Mouse (Mus musculus): ENCODE data around the gene Icmt. TPM values are rescaled to one million over a fixed set of nuclear protein-coding genes. Genes with fewer than 3 reads are reported as not detected.
A peak's percentile ranks its signal among the peaks of the same experiment; 100 is the strongest.

The Icmt gene
- polyA plus RNA-seq, 1 experiment from 2014 or later = 23.5 TPM

DNA sequence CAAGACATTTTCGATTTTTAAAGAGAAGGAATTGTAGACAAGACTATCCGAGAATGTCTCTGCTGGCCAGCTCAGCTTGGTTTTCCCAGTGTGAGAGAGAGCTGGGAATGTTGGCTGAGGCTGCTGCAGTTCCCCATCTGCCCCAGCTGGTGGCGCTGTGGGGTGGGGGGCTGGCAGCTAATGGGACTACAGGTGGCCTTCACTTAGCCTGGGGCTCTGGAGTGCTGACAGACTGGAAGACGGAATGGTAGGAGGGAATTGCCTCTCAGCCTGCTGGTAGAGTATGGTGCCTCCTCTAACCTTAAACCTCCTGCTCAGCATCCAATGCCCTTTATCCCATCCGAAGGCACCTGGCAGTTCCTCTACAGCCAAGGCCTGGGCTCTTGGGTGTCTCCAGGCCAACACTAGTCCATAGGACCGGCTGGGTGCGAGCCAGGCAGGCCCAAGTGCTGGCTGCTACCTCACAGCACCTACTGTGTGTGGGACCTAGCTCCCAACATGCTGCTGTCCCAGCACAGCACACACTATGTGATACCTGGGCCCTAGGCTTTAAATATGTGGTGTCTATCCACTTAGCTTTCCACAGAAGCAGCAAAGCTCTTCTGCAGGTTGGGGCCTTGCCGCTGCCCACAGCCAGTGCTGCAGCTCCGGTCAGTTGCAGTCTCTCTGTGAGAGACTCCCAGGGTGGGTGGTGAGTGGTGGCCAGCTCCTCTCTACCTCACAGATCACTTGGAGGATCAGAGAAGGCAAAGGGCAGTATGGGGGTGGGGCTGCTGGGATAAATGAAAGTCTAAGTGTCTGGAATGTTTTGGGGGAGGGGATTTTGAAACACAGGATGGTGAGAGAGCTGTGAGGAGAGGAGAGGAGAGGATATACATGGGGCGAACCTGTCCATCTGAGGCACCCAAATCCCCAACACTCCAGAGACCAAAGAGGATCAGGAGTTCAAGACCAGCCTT lies 20.4 kb upstream of the Icmt start:
- H3K27ac ChIP-seq = no peak overlapping the region
- WGBS = 50% methylated on average over 10 of the region's 10 CpGs
- peaks cover 26% of the 10 kb centered on the region for H3K36me3 ChIP-seq
- H3K4me2 ChIP-seq = no peak overlapping the region
- peaks cover 38% of the 10 kb centered on the region for H3K4me1 ChIP-seq
- no peak overlapping the region for H3K4me3 ChIP-seq
- peaks cover 48% of the 10 kb centered on the region for H3K27me3 ChIP-seq
- no peaks in the 10 kb centered on the region for H3K9me3 ChIP-seq
- 0 out of 2 replicates have a peak overlapping the region, but pooled peaks have one; percentile 16 for H3K9ac ChIP-seq
- no peak for ATAC-seq (ENCODE audit: insufficient number of reproducible peaks, insufficient read depth, low FRiP score, low TSS enrichment, low read depth)

DNA sequence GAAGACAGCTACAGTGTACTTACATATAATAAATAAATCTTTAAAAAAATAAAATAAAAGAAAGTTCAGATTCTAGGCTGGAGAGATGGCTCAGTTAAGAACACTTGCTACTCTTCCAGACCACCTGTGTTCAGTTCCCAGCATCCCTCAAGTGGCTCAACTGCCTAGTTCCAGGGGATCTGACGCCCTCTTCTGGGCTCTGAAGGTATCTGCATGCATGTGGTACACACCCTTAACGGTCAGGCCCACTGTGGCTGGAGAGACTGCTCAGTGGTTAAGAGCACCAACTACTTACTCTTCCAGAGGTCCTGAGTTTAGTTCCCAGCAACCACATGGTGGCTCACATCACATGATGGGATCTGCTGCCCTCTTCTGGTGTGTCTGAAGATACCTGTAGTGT lies 19.1 kb upstream of the Icmt start:
- peaks cover 26% of the 10 kb centered on the region for H3K36me3 ChIP-seq
- peaks cover 30% of the 10 kb centered on the region for H3K4me1 ChIP-seq
- H3K4me3 ChIP-seq = no peak overlapping the region
- peaks cover 61% of the 10 kb centered on the region for H3K27me3 ChIP-seq
- no peak for ATAC-seq (ENCODE audit: insufficient number of reproducible peaks, insufficient read depth, low FRiP score, low TSS enrichment, low read depth)
- no peak overlapping the region for H3K9ac ChIP-seq
- no peak overlapping the region for H3K4me2 ChIP-seq
- no peaks in the 10 kb centered on the region for H3K9me3 ChIP-seq
- no peak overlapping the region for H3K27ac ChIP-seq
- WGBS = 62% methylated on average over 2 of the region's 2 CpGs

DNA sequence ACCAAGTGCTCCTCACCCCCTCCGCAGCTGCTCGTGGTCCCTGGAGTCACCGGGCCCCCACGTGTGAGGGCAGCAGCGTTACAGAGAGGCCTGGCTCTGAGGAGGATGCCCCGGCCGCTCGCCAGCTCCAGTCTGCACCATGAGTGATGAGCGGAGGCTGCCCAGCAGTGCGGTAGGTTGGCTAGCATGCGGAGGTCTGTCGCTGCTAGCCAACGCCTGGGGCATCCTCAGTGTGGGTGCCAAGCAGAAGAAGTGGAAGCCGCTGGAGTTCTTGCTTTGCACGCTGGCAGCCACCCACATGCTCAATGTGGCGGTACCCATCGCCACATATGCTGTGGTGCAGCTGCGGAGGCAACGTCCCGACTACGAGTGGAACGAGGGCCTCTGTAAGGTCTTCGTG lies 18.0 kb upstream of the Icmt start:
- Histone ChIP-seq H3K36me3 (peaks cover 26% of the 10 kb centered on the region), H3K4me2 (no peak overlapping the region), H3K4me3 (no peak overlapping the region), H3K4me1 (peaks cover 27% of the 10 kb centered on the region), H3K27ac (no peak overlapping the region), H3K9me3 (no peaks in the 10 kb centered on the region), H3K27me3 (peaks cover 71% of the 10 kb centered on the region), H3K9ac (no peak overlapping the region)
- 89% methylated on average over 23 of the region's 23 CpGs for WGBS
- no peak for ATAC-seq (ENCODE audit: insufficient number of reproducible peaks, insufficient read depth, low FRiP score, low TSS enrichment, low read depth)

DNA sequence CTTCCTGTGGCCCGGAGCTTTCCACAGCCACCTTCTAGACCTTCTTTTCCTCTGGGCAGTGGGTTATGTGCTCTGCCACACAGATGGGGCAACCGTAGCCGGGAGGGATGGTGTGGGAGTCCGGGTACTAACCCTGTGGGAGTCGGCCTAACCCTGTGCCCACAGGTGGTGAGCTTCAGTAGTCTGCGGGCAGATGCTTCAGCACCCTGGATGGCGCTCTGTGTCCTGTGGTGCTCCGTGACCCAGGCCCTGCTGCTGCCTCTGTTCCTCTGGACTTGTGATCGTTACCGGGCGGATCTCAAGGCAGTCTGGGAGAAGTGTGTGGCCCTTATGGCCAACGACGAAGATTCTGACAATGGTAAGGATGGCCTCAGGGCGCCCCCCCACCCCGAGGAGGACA lies 15.4 kb upstream of the Icmt start:
- WGBS = 47% methylated on average over 15 of the region's 15 CpGs
- Histone ChIP-seq H3K9ac (no peak overlapping the region), H3K27me3 (peaks cover 81% of the 10 kb centered on the region), H3K36me3 (peaks cover 26% of the 10 kb centered on the region), H3K4me2 (no peak overlapping the region), H3K9me3 (no peaks in the 10 kb centered on the region), H3K4me3 (no peak overlapping the region), H3K4me1 (peaks cover 18% of the 10 kb centered on the region), H3K27ac (no peak overlapping the region)
- no peak for ATAC-seq (ENCODE audit: insufficient number of reproducible peaks, insufficient read depth, low FRiP score, low TSS enrichment, low read depth)

DNA sequence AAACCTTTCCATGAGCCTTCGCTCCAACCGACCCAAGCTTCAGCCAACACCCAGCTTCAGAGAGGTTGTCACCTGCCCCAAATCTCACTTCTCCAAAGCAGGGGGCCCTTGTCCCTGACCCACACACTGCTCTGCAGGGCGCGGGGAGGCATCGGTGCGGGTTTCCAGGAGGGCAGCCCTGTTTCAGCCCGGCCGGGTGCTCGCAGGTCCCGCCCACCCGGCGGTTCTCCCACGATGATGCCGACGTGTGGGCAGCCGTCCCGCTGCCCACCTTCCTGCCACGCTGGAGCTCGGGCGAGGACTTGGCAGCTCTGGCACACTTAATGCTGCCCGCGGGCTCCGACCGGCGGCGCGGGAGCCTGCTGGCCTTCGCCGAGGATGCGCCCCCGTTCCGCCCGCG lies 14.3 kb upstream of the Icmt start:
- peak overlapping the region; percentile 40 for H3K4me3 ChIP-seq

DNA sequence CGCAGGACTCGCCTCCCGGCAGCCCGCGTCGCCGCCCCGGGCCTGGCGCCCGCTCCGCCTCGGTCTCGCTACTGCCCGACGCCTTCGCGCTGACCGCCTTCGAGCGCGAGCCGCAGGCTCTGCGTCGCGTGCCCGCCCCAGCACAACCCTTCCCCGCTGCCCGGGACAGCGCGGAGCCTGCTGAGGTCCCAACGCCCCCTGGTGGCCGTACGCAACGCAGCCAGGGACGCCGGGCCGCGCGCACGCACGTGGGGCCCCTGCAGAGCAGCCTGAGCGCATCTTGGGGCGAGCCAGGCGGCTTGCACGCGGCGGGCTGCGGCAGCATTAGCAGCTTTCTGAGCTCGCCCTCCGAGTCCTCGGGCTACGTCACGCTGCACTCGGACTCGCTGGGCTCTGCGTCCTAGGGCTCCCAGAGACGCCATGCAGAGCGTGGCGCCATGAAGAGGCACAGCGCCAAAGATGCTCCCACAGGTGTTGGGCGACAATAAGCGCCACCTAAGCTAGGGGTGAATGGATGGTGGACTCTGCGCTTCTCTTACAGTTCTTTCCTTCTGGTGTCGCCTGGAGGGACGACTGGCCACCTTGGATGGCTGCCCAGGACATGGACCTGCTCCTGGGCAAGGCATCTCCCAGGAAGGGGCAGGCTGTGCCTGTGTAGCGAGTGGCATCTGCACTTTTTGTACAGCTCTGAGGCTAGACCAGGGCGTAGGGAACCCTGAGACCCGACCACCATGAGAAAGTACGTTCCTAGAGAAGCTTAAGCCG lies 13.7 kb upstream of the Icmt start:
- peak overlapping the region; percentile 63 for H3K9ac ChIP-seq
- WGBS = 4% methylated on average over 67 of the region's 70 CpGs
- ATAC-seq (ENCODE audit: insufficient number of reproducible peaks, insufficient read depth, low FRiP score, low TSS enrichment, low read depth) = peak; percentile 66

More for the DNA sequence above, 14.3 kb upstream of the Icmt start:
- H3K27ac ChIP-seq = no peak overlapping the region
- H3K4me2 ChIP-seq = peak overlapping the region; percentile 70
- peaks cover 21% of the 10 kb centered on the region for H3K4me1 ChIP-seq
- 0 out of 2 replicates have a peak, but pooled peaks have one; percentile 11 for ATAC-seq (ENCODE audit: insufficient number of reproducible peaks, insufficient read depth, low FRiP score, low TSS enrichment, low read depth)
- peak overlapping the region; percentile 63 for H3K9ac ChIP-seq
- peaks cover 26% of the 10 kb centered on the region for H3K36me3 ChIP-seq
- peaks cover 86% of the 10 kb centered on the region for H3K27me3 ChIP-seq
- no peaks in the 10 kb centered on the region for H3K9me3 ChIP-seq
- WGBS = 15% methylated on average over 34 of the region's 34 CpGs

DNA sequence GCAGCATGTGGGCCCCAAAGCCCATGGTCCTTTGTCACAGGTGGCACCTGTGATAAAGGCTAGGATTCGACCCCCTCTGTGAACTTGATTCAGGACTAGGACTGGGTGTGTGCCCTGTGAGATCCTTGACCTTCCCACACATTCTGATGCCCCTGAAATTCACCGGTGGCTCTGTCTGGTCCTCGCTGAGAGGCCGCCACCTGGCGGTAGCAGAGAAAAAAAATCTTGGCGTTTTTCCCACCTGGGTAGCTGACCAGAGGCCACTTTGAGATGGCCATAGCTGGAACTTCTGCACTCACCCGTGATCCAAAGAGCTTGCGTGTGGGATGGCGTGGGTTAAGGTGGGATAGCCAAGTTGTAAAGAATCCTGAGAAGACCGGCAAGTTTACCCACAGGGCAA lies 11.5 kb upstream of the Icmt start:
- Histone ChIP-seq H3K27ac (no peak overlapping the region), H3K27me3 (peaks cover 96% of the 10 kb centered on the region), H3K4me3 (no peak overlapping the region), H3K9ac (no peak overlapping the region), H3K9me3 (0 out of 2 replicates have a peak, but pooled peaks cover 3% of the 10 kb centered on the region), H3K36me3 (peaks cover 9% of the 10 kb centered on the region), H3K4me1 (peaks cover 30% of the 10 kb centered on the region), H3K4me2 (no peak overlapping the region)
- ATAC-seq (ENCODE audit: insufficient number of reproducible peaks, insufficient read depth, low FRiP score, low TSS enrichment, low read depth) = no peak
- WGBS = 2% methylated on average over 10 of the region's 10 CpGs

More for the DNA sequence above, 13.7 kb upstream of the Icmt start:
- Histone ChIP-seq H3K4me2 (peak overlapping the region; percentile 70), H3K4me1 (peaks cover 21% of the 10 kb centered on the region), H3K36me3 (peaks cover 26% of the 10 kb centered on the region), H3K4me3 (peak overlapping the region; percentile 40), H3K27ac (no peak overlapping the region), H3K9me3 (no peaks in the 10 kb centered on the region), H3K27me3 (peaks cover 92% of the 10 kb centered on the region)

DNA sequence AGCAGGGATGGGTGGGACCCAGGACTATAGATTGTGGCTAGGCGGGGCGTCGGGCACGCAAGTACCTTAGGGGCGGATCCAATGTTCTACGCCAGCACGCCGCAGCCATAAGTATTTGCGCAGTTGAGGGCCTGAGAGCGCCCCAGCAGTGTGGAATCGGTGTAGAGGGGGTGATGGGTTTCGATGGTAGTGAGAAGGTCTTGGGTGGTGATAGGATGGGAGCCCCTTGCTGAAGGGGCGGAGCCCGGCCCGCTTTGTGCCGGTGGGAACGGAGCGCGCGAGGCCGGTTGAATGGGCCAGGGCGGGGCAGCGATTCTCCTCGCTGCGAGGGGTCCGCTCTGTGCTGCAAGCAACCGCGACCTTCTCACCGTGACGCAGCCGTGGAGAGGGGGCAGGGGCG lies 10.8 kb upstream of the Icmt start:
- H3K4me1 ChIP-seq = peaks cover 37% of the 10 kb centered on the region
- 2% methylated on average over 32 of the region's 32 CpGs for WGBS
- H3K4me2 ChIP-seq = peak overlapping the region; percentile 58
- H3K36me3 ChIP-seq = peaks cover 3% of the 10 kb centered on the region; the same call in 1 of the 2 replicates
- H3K27ac ChIP-seq = no peak overlapping the region
- H3K9me3 ChIP-seq = 0 out of 2 replicates have a peak, but pooled peaks cover 3% of the 10 kb centered on the region
- H3K9ac ChIP-seq = no peak overlapping the region
- peak overlapping the region; percentile 32 for H3K4me3 ChIP-seq
- ATAC-seq (ENCODE audit: insufficient number of reproducible peaks, insufficient read depth, low FRiP score, low TSS enrichment, low read depth) = no peak
- H3K27me3 ChIP-seq = peaks cover 96% of the 10 kb centered on the region

DNA sequence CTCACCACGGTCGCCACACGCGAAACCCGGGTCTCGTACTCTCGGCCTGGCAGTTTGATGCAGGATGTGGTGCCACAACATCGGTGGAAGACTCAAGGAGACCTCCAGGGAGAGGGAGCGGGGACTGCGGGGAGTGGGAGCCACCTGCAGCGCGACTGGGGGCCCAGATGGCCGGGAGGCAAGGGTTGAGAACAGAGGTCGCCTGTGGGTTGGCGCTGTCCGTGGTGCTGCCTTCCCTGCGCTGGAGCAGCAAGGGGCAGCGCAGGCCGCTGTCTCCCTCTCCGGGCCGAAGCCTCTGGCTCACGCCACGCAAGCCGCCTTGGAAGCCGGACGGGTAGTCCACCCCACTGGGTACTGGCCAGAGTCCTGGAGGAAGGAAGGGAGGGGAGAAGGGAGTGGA lies 10.1 kb upstream of the Icmt start:
- no peak for ATAC-seq (ENCODE audit: insufficient number of reproducible peaks, insufficient read depth, low FRiP score, low TSS enrichment, low read depth)
- Histone ChIP-seq H3K27me3 (peaks cover 96% of the 10 kb centered on the region), H3K36me3 (no peaks in the 10 kb centered on the region), H3K9me3 (0 out of 2 replicates have a peak, but pooled peaks cover 3% of the 10 kb centered on the region), H3K4me2 (peak overlapping the region; percentile 58), H3K9ac (no peak overlapping the region), H3K4me1 (peaks cover 37% of the 10 kb centered on the region), H3K27ac (no peak overlapping the region), H3K4me3 (peak overlapping the region; percentile 32; the same call in 1 of the 2 replicates)
- 3% methylated on average over 26 of the region's 26 CpGs for whole genome bisulfite sequencing

DNA sequence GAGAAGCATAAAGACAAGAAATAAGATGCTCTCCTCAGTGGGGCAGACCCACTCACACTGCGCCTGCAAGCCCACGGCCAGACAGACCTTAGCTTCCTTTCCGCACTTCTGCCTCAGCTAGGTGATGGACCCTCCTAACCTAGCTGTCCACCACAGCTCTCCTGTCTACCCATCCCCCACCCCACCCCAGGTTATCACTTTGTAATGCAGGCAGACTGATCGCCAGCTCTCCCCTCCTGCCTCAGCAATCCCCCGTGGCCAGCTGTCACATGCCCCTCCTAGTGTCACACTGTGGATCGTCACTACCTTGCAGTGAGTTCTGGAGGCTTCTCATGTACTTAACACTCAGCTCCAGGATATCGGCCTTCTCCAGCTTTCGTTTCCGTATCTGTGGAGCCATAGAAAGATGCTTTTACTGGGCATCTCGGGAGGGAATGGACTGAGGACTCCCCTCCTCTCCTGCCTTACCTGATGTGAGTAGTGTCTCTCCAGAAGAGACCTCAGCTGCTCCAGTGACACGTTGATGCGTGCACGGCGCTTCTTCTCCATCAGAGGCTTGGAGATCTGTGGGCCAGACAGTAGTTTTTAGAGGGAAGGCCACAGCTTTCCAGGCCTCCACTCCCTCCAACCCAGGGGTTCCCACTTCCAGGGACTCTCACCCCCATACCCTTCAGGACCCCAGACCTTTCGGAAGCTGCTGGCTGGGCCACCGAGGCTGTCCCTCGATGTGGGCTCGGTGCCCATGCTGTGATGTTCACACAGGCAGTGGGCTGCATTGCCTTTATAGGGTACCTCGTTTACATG lies 9.5 kb upstream of the Icmt start:
- H3K27ac ChIP-seq = no peak overlapping the region
- H3K9me3 ChIP-seq = 0 out of 2 replicates have a peak, but pooled peaks cover 3% of the 10 kb centered on the region
- no peak overlapping the region for H3K4me2 ChIP-seq
- no peaks in the 10 kb centered on the region for H3K36me3 ChIP-seq
- H3K4me3 ChIP-seq = 0 out of 2 replicates have a peak overlapping the region, but pooled peaks have one; percentile 32
- H3K4me1 ChIP-seq = peaks cover 37% of the 10 kb centered on the region
- no peak overlapping the region for H3K9ac ChIP-seq
- 10% methylated on average over 19 of the region's 19 CpGs for WGBS
- ATAC-seq (ENCODE audit: insufficient number of reproducible peaks, insufficient read depth, low FRiP score, low TSS enrichment, low read depth) = no peak
- peaks cover 96% of the 10 kb centered on the region for H3K27me3 ChIP-seq

Measured in embryonic facial prominence, embryonic 13.5 days (tissue).